Mouse (Mus musculus): ENCODE measurements around the gene Tubgcp6.

Gene Tubgcp6

GRCm38 (mm10) chr15:89102646-89103045, 20.3 kb downstream of the Tubgcp6 start:
- no peak for DNase-seq (ENCODE audit: low spot score)

- DNase-seq (ENCODE audit: low spot score): no peak
Measured at GRCm38 (mm10) chr15:89100823-89101222, 22.1 kb downstream of the Tubgcp6 start.

- no peak for DNase-seq (ENCODE audit: low spot score)
Measured at GRCm38 (mm10) chr15:89098616-89099015, 24.3 kb downstream of the Tubgcp6 start.

GRCm38 (mm10) chr15:89097450-89097849, 25.5 kb downstream of the Tubgcp6 start:
- no peak for DNase-seq (ENCODE audit: low spot score)

- no peak for DNase-seq (ENCODE audit: low spot score)
Measured at GRCm38 (mm10) chr15:89092181-89092580, 30.7 kb downstream of the Tubgcp6 start.

- no peak for DNase-seq (ENCODE audit: low spot score)
Measured at GRCm38 (mm10) chr15:89090662-89091061, 32.2 kb downstream of the Tubgcp6 start.

GRCm38 (mm10) chr15:89089248-89090051, 33.5 kb downstream of the Tubgcp6 start:
- DNase-seq (ENCODE audit: low spot score): peak; percentile 21

GRCm38 (mm10) chr15:89088607-89089247, 34.2 kb downstream of the Tubgcp6 start, which contains the start of gene Selenoo:
TSS of gene Selenoo (plus strand) at chr15:89089084.
- DNase-seq (ENCODE audit: low spot score): peak; percentile 92

- no peak for DNase-seq (ENCODE audit: low spot score)
Measured at GRCm38 (mm10) chr15:89084826-89085225, 38.1 kb downstream of the Tubgcp6 start.

- DNase-seq (ENCODE audit: low spot score): no peak
Measured at GRCm38 (mm10) chr15:89083906-89084305, 39.0 kb downstream of the Tubgcp6 start.

- DNase-seq (ENCODE audit: low spot score): peak; percentile 91
Measured at GRCm38 (mm10) chr15:89078208-89078836, 44.6 kb downstream of the Tubgcp6 start.

GRCm38 (mm10) chr15:89076156-89076731, 46.7 kb downstream of the Tubgcp6 start:
- peak; percentile 54 for DNase-seq (ENCODE audit: low spot score)

- DNase-seq (ENCODE audit: low spot score): peak; percentile 78
Measured at GRCm38 (mm10) chr15:89075478-89076147, 47.3 kb downstream of the Tubgcp6 start.

- no peak for DNase-seq (ENCODE audit: low spot score)
Measured at GRCm38 (mm10) chr15:89074613-89075477, 48.1 kb downstream of the Tubgcp6 start, which contains the start of gene Trabd. TSS of gene Trabd (plus strand) at chr15:89075124.

- DNase-seq (ENCODE audit: low spot score): no peak
Measured at GRCm38 (mm10) chr15:89073993-89074603, 48.8 kb downstream of the Tubgcp6 start.

GRCm38 (mm10) chr15:89070606-89071005, 52.3 kb downstream of the Tubgcp6 start:
- DNase-seq (ENCODE audit: low spot score): no peak

- no peak for DNase-seq (ENCODE audit: low spot score)
Measured at GRCm38 (mm10) chr15:89069336-89069840, 53.5 kb downstream of the Tubgcp6 start.

GRCm38 (mm10) chr15:89068226-89068625, 54.7 kb downstream of the Tubgcp6 start:
- no peak for DNase-seq (ENCODE audit: low spot score)

- no peak for DNase-seq (ENCODE audit: low spot score)
Measured at GRCm38 (mm10) chr15:89067609-89068008, 55.3 kb downstream of the Tubgcp6 start.

GRCm38 (mm10) chr15:89064891-89065290, 58.0 kb downstream of the Tubgcp6 start:
- DNase-seq (ENCODE audit: low spot score): no peak

Measured in adipocyte (in vitro differentiated cells).